ENCODE assay signal across 9 mouse cellular contexts in genomic region chr4:132074077-132074932, GRCm38 (mm10). TPM values are rescaled to one million over a fixed set of nuclear protein-coding genes. Genes with fewer than 3 reads are reported as not detected.
A peak's percentile ranks its signal among the peaks of the same experiment; 100 is the strongest.
DNase-seq lines count a peak whose midpoint lies in the region; ATAC-seq and TF ChIP-seq lines count a peak whose summit lies in the region.
"Had no signal": no experiment of that assay in that cellular context is flagged by ENCODE, and none has a peak within 500 bp of the region (broad histone marks: within the 10 kb centered on the region; RNA-seq: fewer than 3 reads in every experiment).

Gene Gm10300, plus strand, starts transcription at chr4:132074697.

- WGBS in hindbrain, postnatal 0 days: 2% methylated on average over 41 of the region's 42 CpGs
- WGBS in liver, embryonic 12.5 days (ENCODE audit: insufficient replicate concordance): 0% methylated on average over 42 of the region's 42 CpGs

- H3K4me1 ChIP-seq in hindbrain, postnatal 0 days (ENCODE audit: insufficient read depth, low read length): peaks cover 10% of the 10 kb centered on the region; the same call in 1 of the 2 replicates
- peaks cover 85% of the 10 kb centered on the region for H3K4me1 ChIP-seq in liver, embryonic 12.5 days

- TF ChIP-seq POLR2A in myocyte (IDR thresholded peaks at IDR 0.05; ENCODE audit: insufficient read length, low read depth): no peak

- DNase-seq in frontal cortex, postnatal 10 days (ENCODE audit: low spot score in 2 of 2): no peak
- DNase-seq in cerebellum, adult 8-10 months: peak; percentile 54
- DNase-seq in gastrocnemius, postnatal 14 days: peak; percentile 36
- peak; percentile 12 for DNase-seq in hindbrain, postnatal 0 days (ENCODE audit: low spot score)
- peak; percentile 64 for DNase-seq in thymus, postnatal 14 days

- H3K4me3 ChIP-seq in hindbrain, postnatal 0 days (ENCODE audit: low read length): peak within 1 kb of the TSS; percentile 73
- H3K4me3 ChIP-seq in liver, embryonic 12.5 days: peak within 1 kb of the TSS; percentile 89
- H3K4me3 ChIP-seq in myocyte: peak within 1 kb of the TSS; percentile 44

- peak within 1 kb of the TSS; percentile 100 for H3K4me2 ChIP-seq in hindbrain, postnatal 0 days (ENCODE audit: low read depth, low read length)
- peak within 1 kb of the TSS; percentile 93 for H3K4me2 ChIP-seq in liver, embryonic 12.5 days
- H3K4me2 ChIP-seq in myocyte (ENCODE audit: low read depth): peak within 1 kb of the TSS; percentile 92

- peaks cover 4% of the 10 kb centered on the region; the same call in 1 of the 2 replicates for H3K27me3 ChIP-seq in hindbrain, postnatal 0 days (ENCODE audit: insufficient read depth, low read length)
- H3K27me3 ChIP-seq in liver, embryonic 12.5 days (replicated peaks): no peaks in the 10 kb centered on the region
- no peaks in the 10 kb centered on the region for H3K27me3 ChIP-seq in myocyte (ENCODE audit: control insufficient read depth, insufficient read depth, insufficient read length)

- H3K79me2 ChIP-seq in myocyte (ENCODE audit: control insufficient read depth, insufficient read depth): no peaks in the 10 kb centered on the region

- intact Hi-C loops in gastrocnemius, postnatal 14 days (cut with DNase I; ENCODE audit: low total_unique reads): no loop called here

- H3K9me3 ChIP-seq in hindbrain, postnatal 0 days (ENCODE audit: low read length): no peaks in the 10 kb centered on the region
- H3K9me3 ChIP-seq in liver, embryonic 12.5 days (replicated peaks): no peaks in the 10 kb centered on the region

- H3K9ac ChIP-seq in hindbrain, postnatal 0 days (replicated peaks; ENCODE audit: low read length): peak within 1 kb of the TSS; percentile 63
- H3K9ac ChIP-seq in liver, embryonic 12.5 days: peak within 1 kb of the TSS; percentile 96

- no peak within 1 kb of the TSS for H3K27ac ChIP-seq in hindbrain, postnatal 0 days
- H3K27ac ChIP-seq in liver, embryonic 12.5 days: peak within 1 kb of the TSS; percentile 100

- H3ac ChIP-seq in myocyte (ENCODE audit: control insufficient read depth, insufficient read length): peak within 1 kb of the TSS; percentile 34

- no peak for TF ChIP-seq CTCF in hindbrain, postnatal 0 days (IDR thresholded peaks at IDR 0.05; ENCODE audit: low read depth)

- ATAC-seq in frontal cortex, adult (ENCODE audit: low TSS enrichment): peak; percentile 5; the same call in 1 of the 2 replicates
- ATAC-seq in hindbrain, postnatal 0 days: peak; percentile 16; the same call in 1 of the 2 replicates
- ATAC-seq in liver, embryonic 12.5 days: peak; percentile 8; the same call in 1 of the 2 replicates

- no peaks in the 10 kb centered on the region for H3K36me3 ChIP-seq in hindbrain, postnatal 0 days (ENCODE audit: insufficient read depth, low read length)
- H3K36me3 ChIP-seq in liver, embryonic 12.5 days: peaks cover 41% of the 10 kb centered on the region
- H3K36me3 ChIP-seq in myocyte (ENCODE audit: control insufficient read depth, insufficient read depth): no peaks in the 10 kb centered on the region

TF ChIP-seq in myocyte, 11 proteins besides CTCF, POLR2A, EP300 and RAD21:
- no peak for TF ChIP-seq REST (IDR thresholded peaks at IDR 0.05; ENCODE audit: insufficient read depth, insufficient read length)
- TF ChIP-seq SRF (IDR thresholded peaks at IDR 0.05; ENCODE audit: control insufficient read depth, insufficient read length, low read depth): no peak
- no peak for TF ChIP-seq TCF3 (IDR thresholded peaks at IDR 0.05; ENCODE audit: insufficient read length, low read depth)
- no peak for TF ChIP-seq E2F4 (IDR thresholded peaks at IDR 0.05; ENCODE audit: insufficient read depth)
- TF ChIP-seq TCF12 (IDR thresholded peaks at IDR 0.05; ENCODE audit: insufficient read depth, poor library complexity, severe bottlenecking): no peak
- TF ChIP-seq POLR2AphosphoS2 (IDR thresholded peaks at IDR 0.05; ENCODE audit: insufficient read length, low read depth): no peak
- TF ChIP-seq MYOG (IDR thresholded peaks at IDR 0.05; ENCODE audit: control insufficient read depth in 1 of 3, insufficient read depth in 1 of 3, insufficient read length in 2 of 3, low read depth in 2 of 3): no peak
- TF ChIP-seq MAX (IDR thresholded peaks at IDR 0.05; ENCODE audit: low read depth): no peak
- TF ChIP-seq MYOD1 (IDR thresholded peaks at IDR 0.05; ENCODE audit: control insufficient read depth in 1 of 3, insufficient read length in 2 of 3, low read depth in 2 of 3): no peak
- no peak for TF ChIP-seq USF1 (IDR thresholded peaks at IDR 0.05; ENCODE audit: low read depth)
- no peak for TF ChIP-seq CEBPB (IDR thresholded peaks at IDR 0.05; ENCODE audit: insufficient read depth, poor library complexity, severe bottlenecking)

RNA-seq across cellular contexts. Expression of gene Gm10300, which starts in this region (rescaled TPM):
- under 1 TPM in 1 of 2 experiments, not detected in 1; 0.14 TPM for total RNA-seq in gastrocnemius, postnatal 14 days (2021)
- total RNA-seq in hindbrain, postnatal 0 days (2014; rRNA removed): not detected in 2 replicates
- not detected in 2 replicates for polyA plus RNA-seq in hindbrain, postnatal 0 days (2015; fragmentation: Nextera tagmentation; extraction: Ambion mirVana)
- polyA plus RNA-seq in liver, embryonic 12.5 days (2016; fragmentation: Nextera tagmentation; extraction: Ambion mirVana): 0.42 and 0.45 TPM in 2 replicates
- 0.02 TPM for polyA plus RNA-seq in myocyte (2012; fragmentation: generic; extraction: Trizol)
- total RNA-seq: left cerebral cortex, postnatal 14 days had no signal

Comparison
In these comparisons a context has a peak if more than half of its experiments do, and no peak if none do; other contexts are left out.
1. Peak in DNase-seq in gastrocnemius, postnatal 14 days; RNA of the gene not detected or under 1 TPM.
2. Peak in DNase-seq, ATAC-seq, H3K4me3 ChIP-seq, H3K9ac ChIP-seq and H3K4me2 ChIP-seq in hindbrain, postnatal 0 days; RNA of the gene not detected or under 1 TPM.
3. Peak in ATAC-seq, H3K4me3 ChIP-seq, H3K27ac ChIP-seq, H3K9ac ChIP-seq and H3K4me2 ChIP-seq in liver, embryonic 12.5 days; RNA of the gene not detected or under 1 TPM.
4. DNase-seq: peak in cerebellum, adult 8-10 months (single experiment) and thymus, postnatal 14 days (single experiment); none in frontal cortex, postnatal 10 days (0 of 2).
5. Peak in every context shown above with its lines, with median percentiles within 50 percentile points of each other: ATAC-seq, H3K4me2 ChIP-seq and H3K4me3 ChIP-seq.